Mouse (Mus musculus): Measurements from ENCODE around the gene Gm21988.

Gm21988 gene

DNA sequence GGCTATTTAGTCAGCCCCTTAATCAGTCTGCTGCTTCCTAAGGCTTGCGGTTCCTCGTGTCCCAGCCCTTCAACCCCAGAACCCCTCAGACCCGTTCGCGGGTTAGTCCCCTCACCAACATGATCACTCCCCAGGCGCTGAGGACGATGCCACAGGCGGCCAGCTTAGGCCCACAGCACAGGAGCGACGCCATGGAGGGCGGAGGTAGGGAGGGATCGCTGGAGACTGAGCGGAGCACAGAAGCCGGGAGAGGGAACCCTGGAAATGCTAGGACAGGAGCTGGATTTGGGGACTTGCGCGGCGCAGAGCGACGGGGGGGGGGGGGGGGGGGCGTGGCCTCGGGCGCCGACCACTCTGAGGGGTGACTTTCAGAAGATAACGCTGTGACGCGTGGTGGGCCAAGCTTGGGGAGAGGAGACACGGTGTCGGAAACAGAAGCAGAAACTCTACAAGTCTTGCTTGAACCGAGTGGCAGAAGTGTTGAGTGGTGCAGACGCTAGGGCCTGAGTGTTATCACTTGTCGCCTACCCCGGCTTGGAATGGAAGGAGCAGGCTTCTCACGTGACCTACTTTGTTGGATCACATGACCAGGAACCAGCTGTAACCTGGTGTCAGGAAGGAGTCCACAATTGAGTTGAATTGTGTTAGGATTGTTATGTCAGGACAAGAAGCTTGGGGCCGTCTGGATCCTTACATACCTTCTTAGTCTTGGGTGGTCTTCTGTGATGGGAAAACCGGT is at the start of gene Gm21988, which contains the start of gene Rnasek:
Gene Gm21988, minus strand, starts transcription at position 290 of the 739 bp plus-strand sequence.
Gene Rnasek, minus strand, starts transcription at position 302 of the 739 bp plus-strand sequence.
- peak; percentile 83 for DNase-seq

DNA sequence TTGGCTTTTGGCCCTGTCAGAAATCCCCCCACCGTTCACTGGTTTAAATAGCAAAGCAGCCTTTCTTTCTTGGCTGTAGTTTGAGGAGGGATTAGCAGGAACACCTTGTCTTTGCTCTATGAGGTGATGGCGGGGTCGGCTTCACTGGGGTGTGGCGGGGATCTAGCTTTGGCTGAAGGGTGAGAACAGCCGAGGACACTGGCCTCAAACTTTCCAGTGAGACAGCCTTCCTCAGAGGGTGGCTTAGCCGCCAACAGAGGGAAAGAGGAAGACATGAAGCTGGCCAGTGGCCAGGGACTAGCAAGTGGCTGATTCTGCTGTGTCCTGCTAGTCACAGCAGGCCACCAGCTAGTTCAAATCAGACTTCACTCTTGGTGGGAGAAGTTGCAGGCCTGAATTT is 49.6 kb upstream of the Gm21988 start:
- no peak for DNase-seq

DNA sequence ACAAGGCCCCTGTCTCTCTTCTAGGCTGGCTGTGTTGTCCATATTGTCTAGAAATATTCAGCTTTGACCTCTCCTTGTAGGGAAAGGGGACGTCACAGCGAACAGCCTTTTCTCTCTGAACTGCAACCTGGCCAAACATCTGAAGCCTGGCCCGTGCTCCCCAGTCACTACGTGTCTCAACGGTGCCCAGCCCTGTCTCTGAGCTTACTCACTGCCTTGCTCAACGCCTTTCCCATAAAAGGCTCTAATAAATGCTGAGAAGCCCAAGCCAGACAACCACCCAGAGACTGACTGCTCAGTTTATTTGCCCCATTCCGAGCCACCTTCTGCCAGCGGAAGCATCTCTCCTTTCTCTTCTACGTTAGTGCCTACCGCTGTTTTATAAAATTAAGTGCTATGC is 48.5 kb upstream of the Gm21988 start:
- DNase-seq = no peak

DNA sequence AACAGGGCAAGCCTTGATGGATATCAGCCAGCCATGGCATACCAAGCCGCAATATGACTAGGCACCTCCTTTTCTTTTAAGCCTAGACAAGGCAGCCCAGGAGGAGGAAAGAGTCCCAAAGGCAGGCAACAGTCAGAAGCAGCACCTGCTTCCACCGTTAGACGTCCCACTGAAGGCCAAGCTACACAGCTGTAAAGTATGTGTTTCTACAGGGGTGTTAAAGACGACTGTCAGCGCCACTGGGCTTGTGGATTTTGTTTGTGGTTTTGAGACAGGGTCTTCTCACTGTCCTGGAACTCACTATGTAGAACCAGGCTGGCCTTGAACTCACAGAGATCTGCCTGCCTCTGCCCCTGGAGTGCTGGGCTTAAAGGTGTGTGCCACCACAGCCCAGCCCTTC is 46.1 kb upstream of the Gm21988 start:
- no peak for DNase-seq

DNA sequence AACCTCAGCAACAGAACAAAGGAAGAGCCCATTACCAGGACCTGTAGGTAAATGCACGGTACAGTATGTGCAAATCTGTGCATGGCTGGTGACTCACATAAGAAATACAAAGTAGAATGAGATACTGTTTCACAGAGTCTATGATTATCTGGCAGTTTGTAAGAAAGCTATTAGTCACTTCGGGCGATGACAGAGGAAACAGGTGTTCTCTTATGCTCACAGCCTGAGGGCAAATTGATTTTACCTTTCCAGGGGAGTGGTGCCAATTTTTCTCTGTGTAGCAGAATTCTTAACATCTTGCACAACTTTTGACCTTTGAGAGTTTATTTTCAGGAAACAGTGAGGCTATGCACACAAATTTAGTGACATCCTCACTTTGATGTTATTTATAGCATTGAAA is 45.1 kb upstream of the Gm21988 start:
- DNase-seq = no peak

DNA sequence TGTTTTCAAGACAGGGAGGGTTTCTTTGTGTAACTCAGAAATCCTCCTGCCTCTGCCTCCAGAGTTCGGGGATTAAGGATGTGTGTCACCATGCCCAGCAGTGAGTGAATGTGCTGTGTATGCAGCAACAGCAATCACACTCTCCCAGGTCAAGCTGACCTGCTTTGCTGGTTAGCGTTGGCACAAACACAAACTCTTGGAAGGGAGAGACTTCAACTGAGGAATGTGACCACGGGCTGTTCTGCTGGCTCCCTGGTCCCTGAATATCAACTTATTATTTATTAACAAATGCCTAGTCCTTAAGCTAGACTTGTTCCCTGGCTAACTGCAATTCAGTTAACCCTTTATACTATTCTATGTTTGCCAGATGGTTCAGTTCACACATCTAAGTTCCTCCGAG is 44.0 kb upstream of the Gm21988 start:
- no peak for DNase-seq

DNA sequence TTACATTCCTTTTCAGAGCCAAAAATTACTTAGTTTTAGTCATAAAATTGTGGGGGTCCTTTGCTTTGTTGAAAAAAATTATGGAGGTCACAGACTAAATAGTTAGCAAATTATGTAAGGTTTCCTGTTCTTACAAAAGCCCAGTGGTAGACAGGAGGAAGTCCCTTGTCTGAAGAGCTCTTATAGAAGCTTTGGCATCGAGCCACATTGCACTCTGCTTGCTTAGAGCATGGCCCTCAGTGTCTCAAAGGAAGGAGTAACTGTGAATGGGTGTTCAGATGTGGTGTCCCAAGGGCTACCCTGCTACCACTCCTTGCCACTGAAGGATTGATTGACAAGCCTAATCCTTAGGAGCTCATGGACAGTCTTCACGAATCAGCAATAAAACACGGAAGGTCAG is 40.8 kb upstream of the Gm21988 start:
- no peak for DNase-seq

DNA sequence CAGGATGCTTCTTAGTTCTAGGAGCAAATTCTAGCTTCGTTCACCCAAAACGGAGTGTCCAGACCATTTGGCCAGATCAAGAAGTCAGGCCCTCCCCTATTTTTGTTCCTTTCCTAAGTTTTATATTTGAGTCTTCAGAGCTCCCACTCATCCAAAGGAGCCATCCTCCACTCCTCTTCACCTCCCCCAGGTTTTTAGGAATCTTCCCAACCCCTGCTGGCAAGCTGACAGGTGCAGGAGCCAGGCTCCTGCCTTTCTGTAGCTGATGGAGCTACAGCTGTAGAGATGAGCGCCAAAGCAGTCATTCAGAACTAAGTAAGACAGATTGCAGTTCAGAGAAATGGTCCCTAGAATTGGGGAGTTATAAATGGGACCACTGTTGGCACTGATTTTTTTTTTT is 39.3 kb upstream of the Gm21988 start:
- DNase-seq = no peak

DNA sequence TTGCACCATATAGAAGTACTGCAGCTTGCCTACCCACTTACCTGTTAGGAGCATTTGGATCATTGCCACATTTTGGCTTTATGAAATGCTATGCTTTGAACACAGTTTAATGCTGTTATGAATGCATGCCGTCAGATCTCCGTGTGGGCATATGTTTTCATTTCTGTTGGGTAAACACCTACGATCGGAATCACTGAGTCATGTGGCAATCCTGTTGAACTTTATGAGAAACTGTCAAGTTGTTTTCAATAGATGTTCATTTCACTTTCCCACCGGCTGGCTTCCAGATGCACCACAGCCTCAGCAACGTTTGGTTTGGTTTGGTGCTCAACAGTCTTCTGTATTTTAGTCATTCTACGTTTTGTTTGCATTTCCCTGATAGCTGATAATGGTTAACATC is 32.0 kb upstream of the Gm21988 start:
- DNase-seq = no peak

DNA sequence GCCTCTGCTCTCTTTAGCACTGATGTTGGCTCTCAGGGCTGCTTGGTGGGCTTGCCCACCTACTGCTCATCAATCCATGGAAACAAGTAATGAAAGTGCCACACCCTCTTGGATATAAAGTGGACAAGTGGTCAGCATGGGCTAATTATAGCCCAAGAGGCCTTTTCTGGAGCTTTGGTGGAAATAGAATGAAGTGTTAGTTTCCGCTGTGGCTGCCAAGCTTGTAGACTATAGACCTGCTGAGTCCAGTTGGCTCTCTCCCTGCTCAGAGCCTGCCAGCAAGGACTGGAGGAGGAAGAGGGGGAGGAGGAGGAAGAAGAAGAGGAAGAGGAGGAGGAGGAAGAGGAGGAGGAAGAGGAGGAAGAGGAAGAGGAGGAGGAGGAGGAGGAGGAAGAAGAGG is 26.8 kb upstream of the Gm21988 start:
- no peak for DNase-seq

DNA sequence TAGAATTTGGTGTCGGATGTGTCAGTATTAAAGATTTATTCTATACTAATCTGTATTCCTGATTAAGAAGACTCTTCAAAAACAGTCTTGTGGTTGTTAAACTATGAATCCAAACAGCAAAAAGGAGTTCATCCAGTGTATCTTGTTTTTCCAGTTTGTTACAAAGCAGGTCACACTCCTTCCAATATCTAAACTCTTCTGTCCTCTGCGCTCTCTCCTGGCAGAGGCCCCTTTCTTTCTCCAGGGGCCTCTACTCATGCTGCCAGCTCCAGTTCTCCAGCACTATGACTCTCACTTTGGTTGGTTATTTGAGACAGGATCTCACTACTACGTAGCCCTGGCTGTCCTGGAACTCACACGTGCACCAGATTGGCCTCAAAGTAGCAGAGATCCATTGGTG is 26.2 kb upstream of the Gm21988 start:
- DNase-seq = no peak

DNA sequence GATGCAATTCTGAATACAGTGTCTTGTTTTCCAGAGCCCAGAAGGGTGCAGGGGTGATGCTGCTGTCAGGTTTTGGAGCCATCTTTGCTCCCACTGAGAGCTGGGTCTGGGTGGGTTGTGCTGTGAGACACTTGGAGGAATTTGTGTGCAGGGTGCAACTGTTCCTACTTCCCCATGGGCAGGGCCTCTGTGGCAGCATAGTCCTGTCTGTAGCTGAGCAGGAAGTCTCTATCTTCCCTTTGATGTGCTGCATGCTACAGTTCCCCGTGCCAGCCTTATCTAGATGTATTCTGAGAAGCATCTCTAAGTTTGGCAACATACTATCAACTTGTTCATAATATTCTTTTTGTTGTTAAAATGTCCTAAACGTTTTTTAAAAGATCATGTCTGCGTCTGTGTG is 25.6 kb upstream of the Gm21988 start:
- DNase-seq = no peak

DNA sequence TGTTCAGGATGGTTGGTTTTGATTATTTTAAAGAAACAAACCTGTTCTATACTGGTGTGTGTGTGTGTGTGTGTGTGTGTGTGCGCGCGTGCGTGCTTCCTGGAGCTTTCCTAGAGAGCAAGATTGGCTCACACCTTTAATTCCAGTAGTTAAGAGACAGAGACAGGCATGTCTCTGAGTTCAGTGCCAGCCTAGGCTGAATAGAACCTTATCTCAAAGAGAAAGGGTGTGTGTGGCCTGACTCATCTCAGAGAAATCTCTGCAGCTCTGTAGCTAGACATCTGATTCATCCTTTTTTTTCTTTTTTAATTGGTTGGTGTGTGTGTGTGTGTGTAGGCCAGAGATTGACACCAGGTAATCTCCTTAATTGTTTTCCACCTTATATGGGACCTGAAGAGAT is 19.4 kb upstream of the Gm21988 start:
- no peak for DNase-seq

DNA sequence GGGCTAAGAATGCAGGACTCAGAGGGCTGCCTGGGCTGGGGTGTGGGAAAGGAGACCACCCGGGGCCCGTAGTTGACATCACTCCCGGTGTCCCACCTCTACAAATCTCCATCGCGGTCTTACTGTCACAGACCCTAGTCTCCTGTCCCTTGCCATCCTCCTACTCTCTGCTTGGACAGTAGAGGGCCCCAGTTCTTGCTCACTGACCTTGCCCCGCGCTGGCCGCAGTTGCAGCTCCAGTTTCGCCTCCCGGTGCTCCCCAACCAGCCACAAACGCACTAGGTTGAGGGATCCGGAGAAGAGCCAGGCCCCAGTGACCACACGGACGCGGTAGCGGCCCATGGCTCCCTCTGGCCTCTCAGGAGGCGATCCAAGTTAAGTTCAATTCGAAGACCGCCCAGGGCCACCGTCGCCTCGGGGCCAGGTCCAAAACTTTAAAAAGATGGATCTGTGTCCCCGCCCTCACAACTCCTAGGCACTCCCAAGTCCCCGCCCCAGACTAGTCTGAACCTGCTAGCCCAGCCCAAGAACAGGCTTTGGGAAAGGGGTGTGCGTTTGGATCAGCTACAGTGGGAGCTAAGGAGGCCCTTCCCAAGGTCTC is 15.4 kb upstream of the Gm21988 start, which contains the start of gene Alox12:
Gene Alox12, minus strand, starts transcription at position 423 of the 601 bp plus-strand sequence.
- DNase-seq = no peak

DNA sequence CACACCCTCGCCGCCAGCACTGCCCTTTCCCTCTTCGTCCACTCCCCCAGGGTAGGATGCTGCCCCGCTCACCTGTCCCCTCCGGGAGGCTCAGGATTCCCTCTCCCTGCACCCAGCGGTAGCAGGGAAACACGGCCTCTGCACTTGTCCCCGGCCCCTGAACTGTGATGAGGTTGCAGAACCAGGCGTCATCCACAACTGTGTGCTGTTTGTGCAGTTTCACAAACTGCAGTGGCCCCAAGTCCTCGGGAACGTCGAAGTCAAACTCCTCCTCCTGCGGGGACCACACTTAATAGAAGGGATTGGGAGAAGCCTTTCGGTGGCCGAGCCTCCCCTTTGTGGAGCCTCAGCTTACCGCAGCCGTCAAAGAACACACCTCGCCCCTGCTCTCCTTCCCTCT is 14.7 kb upstream of the Gm21988 start:
- no peak for DNase-seq

DNA sequence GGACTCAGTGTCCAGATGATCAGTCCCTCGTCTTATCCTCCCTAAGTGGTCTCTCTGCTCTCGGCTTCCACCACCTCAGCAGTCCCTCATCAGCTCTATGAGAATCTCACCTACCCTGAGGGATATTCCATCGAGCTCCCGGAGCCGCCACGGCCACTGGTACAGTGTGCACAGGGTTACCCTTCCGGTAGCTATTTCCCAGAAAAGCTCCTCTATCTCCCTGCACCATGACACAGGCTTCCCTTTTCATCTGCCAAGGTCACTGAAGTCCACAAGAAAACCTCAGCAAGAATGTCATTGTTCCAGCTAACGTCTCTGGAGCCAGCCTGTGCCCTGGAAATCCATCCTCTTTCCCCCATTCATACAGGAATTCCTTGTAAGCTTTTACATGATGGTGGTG is 12.2 kb upstream of the Gm21988 start:
- no peak for DNase-seq

DNA sequence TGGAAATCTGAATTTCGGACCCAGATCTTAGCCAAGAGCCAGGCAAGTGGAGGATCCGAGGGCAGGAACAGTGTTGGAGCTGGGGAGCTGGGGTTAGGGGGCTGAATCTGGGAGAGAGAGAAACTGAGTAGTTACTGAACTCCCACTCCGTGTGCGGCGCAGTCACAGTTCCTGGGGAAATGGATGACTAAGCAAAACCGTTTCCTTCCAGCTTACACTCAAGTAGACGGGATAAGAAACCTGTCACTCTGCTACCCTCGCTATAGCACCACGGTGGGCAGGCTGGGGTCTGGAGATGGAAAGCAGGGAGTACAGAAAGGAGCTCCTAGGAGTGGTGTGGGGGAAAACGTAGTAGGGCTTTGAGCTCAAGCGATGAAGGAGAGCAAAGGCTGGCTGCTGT is 10.5 kb upstream of the Gm21988 start:
- DNase-seq = no peak

DNA sequence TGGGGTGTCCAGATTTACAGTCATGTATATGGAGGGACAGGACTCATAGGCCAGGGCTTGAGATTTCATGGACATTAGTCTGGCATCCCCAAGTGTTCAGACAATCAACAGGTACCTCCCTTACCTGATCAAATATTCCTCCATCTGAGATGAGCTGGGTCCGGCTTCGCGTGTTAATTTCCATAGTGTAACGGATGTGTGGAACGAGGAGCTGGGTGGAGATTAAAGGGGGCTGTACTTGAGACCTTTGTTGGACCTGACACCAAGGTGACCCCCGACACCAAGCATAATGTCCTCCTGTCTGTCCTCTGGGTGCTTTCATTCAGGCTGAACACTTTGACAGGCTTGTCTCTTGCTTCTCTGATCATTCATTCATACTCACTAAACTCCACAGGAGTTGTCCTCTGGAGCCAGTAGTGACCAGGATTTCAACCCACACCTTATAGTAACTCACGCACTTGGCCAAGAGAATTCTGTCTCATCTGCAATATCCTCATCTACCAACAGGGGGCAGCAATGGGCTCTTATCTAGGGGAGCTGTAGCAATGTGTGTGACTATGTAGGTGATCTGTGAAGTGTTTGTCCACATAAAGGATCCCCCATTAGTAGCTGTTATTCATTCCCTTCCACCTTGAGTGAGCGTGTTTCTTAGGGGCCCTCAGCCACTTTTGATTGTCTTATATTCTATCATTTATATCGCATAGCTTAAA is 7.7 kb upstream of the Gm21988 start:
- DNase-seq = no peak

DNA sequence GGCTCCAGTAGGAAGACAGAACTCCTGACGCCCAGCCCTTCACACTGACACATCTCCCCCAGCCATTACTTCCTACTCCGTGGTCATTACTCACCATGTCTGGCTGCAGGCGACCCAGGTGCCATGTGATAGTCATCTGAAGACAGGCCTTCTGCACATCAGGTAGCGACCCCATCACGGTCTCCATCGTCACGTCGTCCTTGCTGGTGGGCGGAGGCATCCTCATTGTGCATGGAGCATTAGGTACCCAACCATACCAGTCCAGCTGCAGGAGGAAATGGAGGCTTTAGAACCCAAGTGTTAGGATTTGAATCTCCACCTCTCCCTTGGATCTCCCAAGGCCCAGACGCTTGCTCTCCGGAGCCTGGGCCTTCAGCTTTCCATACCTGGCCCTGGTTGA is 3.0 kb upstream of the Gm21988 start:
- no peak for DNase-seq

DNA sequence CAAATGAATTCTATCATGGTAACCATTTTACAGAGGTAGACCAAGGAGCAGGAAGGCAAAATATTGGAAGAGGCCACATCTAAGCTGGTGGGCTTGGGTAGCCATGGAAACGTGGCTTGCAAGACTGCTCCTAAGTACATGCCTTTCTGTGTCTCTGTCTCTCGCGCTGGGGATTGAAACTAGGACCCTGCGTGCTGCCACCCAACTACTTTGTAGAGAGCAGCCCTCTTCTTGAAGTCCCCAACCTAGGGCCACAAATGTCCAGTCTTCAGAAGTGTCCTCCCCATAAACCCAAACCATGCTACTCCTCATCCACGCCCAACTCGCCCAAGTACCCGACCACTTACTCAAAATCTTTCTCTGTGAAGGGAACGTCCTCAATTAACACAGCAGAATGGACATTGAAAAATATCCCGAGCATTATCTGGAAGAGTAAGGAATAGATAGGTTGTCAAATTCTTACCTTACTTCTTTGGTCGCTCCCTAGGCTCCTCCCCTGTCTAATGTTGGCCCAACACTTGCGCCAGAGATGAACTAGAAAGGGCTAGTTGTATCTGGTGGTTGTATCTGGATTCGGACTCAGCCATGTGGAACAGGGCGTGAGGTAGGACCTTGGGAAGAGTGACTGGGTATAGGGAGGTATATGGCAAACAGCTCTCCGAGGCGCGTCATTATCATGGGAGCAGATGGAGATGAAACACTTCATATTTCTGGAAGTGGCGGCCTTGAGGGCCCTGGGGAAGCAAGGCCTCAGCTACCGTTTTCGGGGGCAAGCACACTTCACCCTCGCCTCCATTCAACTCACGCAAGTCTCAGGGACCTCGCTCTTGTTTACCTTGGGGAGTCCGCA is 814 bp downstream of the Gm21988 start:
- DNase-seq = no peak

DNA sequence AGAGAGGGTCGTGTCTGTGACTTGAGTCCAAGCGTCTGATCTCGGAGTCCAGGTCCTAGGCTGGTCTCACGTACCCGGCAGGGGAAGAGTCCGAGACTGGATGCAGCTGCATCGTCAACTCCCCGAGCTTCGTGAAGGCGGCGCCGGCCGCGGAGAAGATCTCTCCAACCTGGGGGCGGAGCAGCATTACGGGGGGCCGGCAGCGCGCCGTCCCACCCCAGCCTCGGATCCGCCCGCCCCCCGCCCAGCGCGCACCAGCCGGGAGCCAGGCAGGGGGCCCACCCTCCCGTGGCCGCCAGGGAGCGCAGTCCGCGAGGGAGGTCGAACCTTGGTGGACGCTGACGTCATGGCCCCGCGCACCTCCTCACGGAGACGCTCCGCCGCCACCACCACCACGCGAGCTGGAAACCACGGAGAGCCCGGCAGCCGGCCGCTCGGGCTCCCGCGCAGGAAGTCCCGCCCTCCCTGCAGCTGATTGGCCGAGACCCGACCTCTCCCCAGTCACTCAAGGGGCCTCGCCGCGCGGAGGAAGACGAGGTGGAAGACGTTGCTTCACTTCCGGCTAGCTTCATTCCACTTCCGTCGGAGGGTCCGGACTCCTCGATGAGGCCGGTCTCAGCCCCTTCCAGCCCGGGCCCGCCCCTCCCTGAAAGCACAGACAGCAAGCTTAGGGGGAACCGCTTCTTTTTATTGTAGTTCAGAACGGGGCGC is 2.0 kb downstream of the Gm21988 start, which contains the start of gene 0610010K14Rik:
Gene 0610010K14Rik, minus strand, starts transcription at position 458 of the 711 bp plus-strand sequence.
- peak; percentile 99 for DNase-seq

DNA sequence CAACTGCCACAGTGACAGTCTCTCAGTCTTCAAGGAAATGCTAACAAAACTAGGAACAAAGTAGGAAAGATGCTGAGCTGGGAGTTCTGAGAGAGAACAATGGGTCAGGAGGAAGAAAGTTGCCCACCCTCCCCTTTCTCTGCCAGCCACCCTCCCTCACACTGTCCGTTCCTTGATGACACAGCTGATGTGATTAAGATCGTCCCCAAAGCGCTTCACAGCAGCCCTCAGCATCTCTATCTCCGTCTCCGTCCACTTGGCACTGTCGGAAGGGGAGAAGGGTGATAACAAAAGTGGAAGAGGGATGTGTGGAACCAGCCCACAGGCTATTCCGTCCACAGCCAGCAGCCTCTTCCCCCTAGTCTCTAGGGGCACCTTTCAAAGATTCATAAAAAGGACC is 2.9 kb downstream of the Gm21988 start:
- DNase-seq = no peak
